Mouse (Mus musculus) MEL-GATA-1-ER (cell line): ENCODE measurements around the gene Megf6.

Experiments used
- DNase-seq: peaks from one replicate; pipeline ENCODE4 v3.0.0-alpha.2; 2012; ENCODE audit warnings: low read depth; ENCODE audit errors: extremely low read depth

Gene Megf6

GRCm38 (mm10) chr4:154159961-154160537 lies 10.5 kb upstream of the Megf6 start:
- DNase-seq: no peak

- peak; percentile 92 for DNase-seq
Measured at GRCm38 (mm10) chr4:154160538-154161390, 9.8 kb upstream of the Megf6 start, which contains the start of gene Tprgl. Gene Tprgl (minus strand): TSS chr4:154160666.

GRCm38 (mm10) chr4:154163296-154163695 lies 7.2 kb upstream of the Megf6 start:
- no peak for DNase-seq

- DNase-seq: no peak
Measured at GRCm38 (mm10) chr4:154167053-154167452, 3.5 kb upstream of the Megf6 start.

- DNase-seq: no peak
Measured at GRCm38 (mm10) chr4:154170021-154170420, 509 bp upstream of the Megf6 start.

- DNase-seq: no peak
Measured at GRCm38 (mm10) chr4:154171151-154171930, 811 bp downstream of the Megf6 start.

GRCm38 (mm10) chr4:154171931-154172604 lies 1.5 kb downstream of the Megf6 start:
- DNase-seq: no peak

GRCm38 (mm10) chr4:154177257-154177656 lies 6.7 kb downstream of the Megf6 start:
- no peak for DNase-seq

GRCm38 (mm10) chr4:154181001-154181400 lies 10.5 kb downstream of the Megf6 start:
- DNase-seq: no peak

- no peak for DNase-seq
Measured at GRCm38 (mm10) chr4:154183566-154183965, 13.0 kb downstream of the Megf6 start.

GRCm38 (mm10) chr4:154185001-154185400 lies 14.5 kb downstream of the Megf6 start:
- DNase-seq: no peak

GRCm38 (mm10) chr4:154186002-154186537 lies 15.5 kb downstream of the Megf6 start:
- no peak for DNase-seq

GRCm38 (mm10) chr4:154188948-154189347 lies 18.4 kb downstream of the Megf6 start:
- DNase-seq: no peak

GRCm38 (mm10) chr4:154197961-154198360 lies 27.4 kb downstream of the Megf6 start:
- DNase-seq: no peak

GRCm38 (mm10) chr4:154198377-154198961 lies 27.9 kb downstream of the Megf6 start:
- DNase-seq: no peak

GRCm38 (mm10) chr4:154201511-154201910 lies 31.0 kb downstream of the Megf6 start:
- DNase-seq: no peak

GRCm38 (mm10) chr4:154204532-154204931 lies 34.0 kb downstream of the Megf6 start:
- DNase-seq: no peak

- no peak for DNase-seq
Measured at GRCm38 (mm10) chr4:154205392-154205791, 34.9 kb downstream of the Megf6 start.

GRCm38 (mm10) chr4:154207261-154207660 lies 36.7 kb downstream of the Megf6 start:
- DNase-seq: no peak

- DNase-seq: no peak
Measured at GRCm38 (mm10) chr4:154209054-154209453, 38.5 kb downstream of the Megf6 start.

GRCm38 (mm10) chr4:154209825-154210224 lies 39.3 kb downstream of the Megf6 start:
- DNase-seq: no peak
